Mouse (Mus musculus) liver, embryonic 14.5 days (tissue): ENCODE data around the gene Zfp689. TPM values are rescaled to one million over a fixed set of nuclear protein-coding genes. Genes with fewer than 3 reads are reported as not detected.

Experiments used
- ATAC-seq: fragments of 200-750 bp; cut with Nextera tagmentation; 2 replicates; pipeline ENCODE4 v1.8.0; 2017; ENCODE audit warnings: moderate number of reproducible peaks, mild to moderate bottlenecking, moderate library complexity; ENCODE audit not compliant: insufficient read depth
- DNase-seq, 3 experiments: peaks; one replicate each; pipeline ENCODE4 v3.0.0-alpha.2; 2012 to 2013; ENCODE audit warnings: low read depth in 3 of 3, low spot score in 3 of 3
- H3K27ac ChIP-seq: fragments of 300-500 bp; sonication (generic); 2 replicates; pipeline ENCODE4 v1.5.1; 2014; ENCODE audit warnings: moderate library complexity, mild to moderate bottlenecking, control low read depth, inconsistent platforms
- H3K27me3 ChIP-seq: fragments of 300-500 bp; sonication (generic); 2 replicates; pipeline ENCODE4 v1.6.1; 2014; ENCODE audit warnings: mild to moderate bottlenecking, low read length, moderate library complexity; ENCODE audit not compliant: control insufficient read depth, insufficient read depth
- H3K36me3 ChIP-seq: fragments of 300-500 bp; sonication (generic); replicated peaks from 2 replicates; pipeline ENCODE4 v1.6.1; 2014; ENCODE audit warnings: low read depth; ENCODE audit not compliant: control insufficient read depth, insufficient read depth
- H3K4me1 ChIP-seq, 2 experiments: fragments of 200-500 bp in 1 of 2; fragments of 300-500 bp in 1 of 2; sonication (generic) in 1 of 2; replicated peaks; 2 replicates each; pipeline ENCODE4 v1.6.1; 2012 to 2014; ENCODE audit warnings: antibody characterized with exemption in 1 of 2, inconsistent platforms in 1 of 2, low read length in 1 of 2; ENCODE audit not compliant: control insufficient read depth in 2 of 2, insufficient read depth in 2 of 2
- H3K4me2 ChIP-seq: fragments of 300-500 bp; sonication (generic); 2 replicates; pipeline ENCODE4 v1.6.1; 2014; ENCODE audit warnings: low read depth, mild to moderate bottlenecking, control low read depth, moderate library complexity
- H3K4me3 ChIP-seq, 2 experiments: fragments of 200-500 bp in 1 of 2; fragments of 300-500 bp in 1 of 2; sonication (generic) in 1 of 2; 2 replicates each; pipeline ENCODE4 v1.5.1; 2012 to 2014; ENCODE audit warnings: low read depth in 2 of 2, low read length in 2 of 2, mild to moderate bottlenecking in 2 of 2, control low read depth in 1 of 2, inconsistent platforms in 1 of 2, moderate library complexity in 1 of 2; ENCODE audit not compliant: insufficient read depth in 1 of 2
- H3K9ac ChIP-seq: fragments of 300-500 bp; sonication (generic); replicated peaks from 2 replicates; pipeline ENCODE4 v1.6.1; 2014; ENCODE audit warnings: mild to moderate bottlenecking, control low read depth, moderate library complexity
- H3K9me3 ChIP-seq: fragments of 300-500 bp; sonication (generic); 2 replicates; pipeline ENCODE4 v1.6.1; 2016; ENCODE audit warnings: low read length, mixed read lengths; ENCODE audit not compliant: control insufficient read depth
- CTCF ChIP-seq: IDR thresholded peaks from 2 replicates; pipeline ENCODE4 v1.5.1; 2016; ENCODE audit warnings: antibody characterized with exemption, low read depth, control low read depth
- EP300 ChIP-seq: IDR thresholded peaks from 2 replicates; pipeline ENCODE4 v1.6.1; 2016; ENCODE audit warnings: antibody characterized with exemption, low read depth
- WGBS: fragments of 180-500 bp; shearing (Covaris S2); extraction: QIAGEN DNeasy Blood & Tissue Kit; methylation state at CpG from one replicate; pipeline ENCODE4 v1.1.7; 2014; ENCODE audit not compliant: insufficient replicate concordance; 5-methylcytosine and 5-hydroxymethylcytosine counted together
- polyA plus RNA-seq, 2 experiments: library from polyadenylated mRNA; depleted of rRNA in 1 of 2; stranded (reverse) in 1 of 2; unstranded in 1 of 2; fragments of >200 nt; fragmentation: Nextera tagmentation in 1 of 2; extraction: Ambion mirVana in 1 of 2; gene quantifications; 2 replicates each; pipeline versions ENCODE4 v1.2.1 to v1.2.3; 2012 to 2014

The Zfp689 gene
- polyA plus RNA-seq, 2 experiments = 1.3 to 1.8 TPM

DNA sequence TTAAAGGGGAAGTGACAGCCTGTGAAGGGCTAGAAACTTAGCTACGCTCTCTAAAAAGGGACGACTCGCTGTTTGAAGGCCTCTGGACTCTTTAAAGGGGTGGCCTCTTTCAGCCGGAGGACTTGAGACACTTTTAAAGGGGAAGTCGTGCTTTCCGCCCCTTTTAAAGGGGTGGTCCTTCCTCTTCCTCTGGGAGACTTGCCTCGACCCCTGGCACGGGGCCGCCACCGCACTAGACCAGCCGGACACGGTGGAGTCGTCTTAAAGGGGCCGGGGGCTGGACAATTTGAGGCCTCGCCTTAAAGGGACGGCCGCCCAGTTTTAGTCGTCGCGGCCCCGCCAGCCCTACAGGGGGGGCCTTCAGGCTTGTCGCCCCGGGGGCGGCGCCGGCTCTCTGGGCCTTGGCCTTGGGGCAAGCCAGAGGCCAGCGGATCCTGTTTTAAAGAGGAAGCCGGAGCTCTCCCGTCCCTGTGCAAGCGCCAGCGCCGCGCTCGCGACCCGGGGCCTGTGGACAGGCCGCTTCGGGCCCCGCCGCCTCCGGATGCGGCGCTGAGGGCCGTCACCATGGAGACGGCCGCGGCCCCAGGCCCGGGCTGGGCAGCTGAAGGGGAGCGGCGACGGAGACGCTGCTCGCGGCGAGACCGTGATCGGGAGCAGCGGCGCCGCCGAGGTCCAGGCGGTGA, 29.8 kb upstream of the Zfp689 start, which contains the start of gene Fbrs:
Gene Fbrs (plus strand): TSS at position 565 of the 683 bp plus-strand sequence.
- DNase-seq = peak; percentile 82 to 93 (median 87)
- peak; percentile 42 for ATAC-seq
- WGBS = under 1% methylated on average over 62 of the region's 62 CpGs
- peaks cover 46% of the 10 kb centered on the region for H3K36me3 ChIP-seq
- H3K9me3 ChIP-seq = no peaks in the 10 kb centered on the region
- H3K27me3 ChIP-seq = no peaks in the 10 kb centered on the region
- no peak for TF ChIP-seq EP300
- 0 out of 2 replicates have a peak, but pooled peaks have one; percentile 12 for TF ChIP-seq CTCF
- H3K4me3 ChIP-seq = peak within 1 kb of the TSS; percentile 97 to 100
- H3K4me1 ChIP-seq = peaks cover 23 to 25% of the 10 kb centered on the region in 2 experiments
- peak within 1 kb of the TSS; percentile 94 for H3K27ac ChIP-seq
- H3K4me2 ChIP-seq = peak within 1 kb of the TSS; percentile 91
- H3K9ac ChIP-seq = peak within 1 kb of the TSS; percentile 99

DNA sequence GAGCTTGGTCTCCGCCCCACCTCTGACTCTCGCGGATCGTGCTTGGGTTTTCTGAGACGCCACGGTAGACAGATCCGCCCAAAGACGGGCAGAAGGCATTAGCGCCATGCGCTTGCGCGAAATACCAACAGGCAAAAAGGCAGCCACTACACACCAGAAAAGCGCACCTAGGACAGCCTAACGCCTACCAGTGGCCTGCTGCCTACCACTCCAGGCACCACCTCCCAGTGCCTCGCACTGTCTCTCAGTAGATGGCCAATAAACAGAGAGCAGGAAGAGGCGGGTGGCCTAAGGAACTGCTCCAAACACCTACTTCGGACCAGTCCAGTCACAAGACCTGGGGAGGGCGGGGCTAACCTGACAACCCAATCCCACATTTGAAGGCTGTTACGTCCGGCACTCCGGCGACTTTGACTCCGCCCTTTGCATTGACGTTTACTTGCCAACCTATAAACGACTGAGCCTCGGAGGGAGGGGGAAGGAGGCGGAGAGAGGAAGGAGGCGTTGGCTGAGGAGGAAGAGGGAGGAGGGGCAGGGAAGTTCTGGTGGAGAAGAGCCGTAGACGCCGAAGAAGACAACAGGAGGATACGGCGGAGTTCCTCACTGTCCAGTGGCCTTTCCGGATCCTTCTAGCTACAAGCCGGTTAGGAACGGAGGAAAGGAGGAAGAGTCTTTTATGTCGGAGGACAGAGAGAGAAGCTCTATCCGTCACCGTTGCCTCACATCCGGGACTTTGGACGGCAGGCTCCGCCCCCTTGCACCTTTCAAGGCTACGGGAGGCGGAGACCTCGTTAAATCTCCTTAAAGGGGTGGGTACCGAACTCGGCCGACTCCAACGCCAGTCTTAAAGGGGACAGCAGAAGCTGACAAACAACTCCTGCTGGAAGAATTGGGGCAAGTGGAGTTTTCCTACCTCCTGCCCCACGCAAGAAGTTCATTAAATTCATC, 29.0 kb upstream of the Zfp689 start:
- Histone ChIP-seq H3K4me2 (peak overlapping the region; percentile 97), H3K27ac (peak overlapping the region; percentile 94), H3K9ac (peak overlapping the region; percentile 99), H3K9me3 (no peaks in the 10 kb centered on the region), H3K36me3 (peaks cover 48% of the 10 kb centered on the region), H3K4me1 (peaks cover 23 to 25% of the 10 kb centered on the region in 2 experiments), H3K27me3 (no peaks in the 10 kb centered on the region), H3K4me3 (peak overlapping the region; percentile 97 to 100)
- TF ChIP-seq EP300 = peak; percentile 25; the same call in 1 of the 2 replicates
- TF ChIP-seq CTCF = peak; percentile 44
- peak; percentile 100 for DNase-seq
- under 1% methylated on average over 50 of the region's 50 CpGs for WGBS
- peak; percentile 90 for ATAC-seq

DNA sequence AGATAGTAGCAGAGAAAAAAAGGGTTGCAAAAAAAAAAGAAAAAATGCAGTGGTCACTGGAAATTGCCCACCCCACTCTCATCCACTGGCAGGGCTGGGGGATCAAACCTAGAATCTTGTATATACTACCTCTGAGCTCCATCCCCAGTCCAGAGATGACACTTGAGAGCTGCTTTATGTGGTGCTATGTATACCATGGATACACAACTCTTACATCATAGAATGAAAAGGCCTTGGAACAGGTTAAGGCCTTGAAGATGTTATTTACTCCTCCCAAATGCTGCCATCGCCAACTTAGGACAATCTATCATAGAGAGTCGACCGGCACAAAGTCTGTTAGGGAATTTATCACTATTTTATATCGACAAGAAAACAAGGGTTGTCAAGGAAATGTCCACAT, 27.9 kb upstream of the Zfp689 start:
- Histone ChIP-seq H3K9ac (peak overlapping the region; percentile 76), H3K36me3 (peaks cover 40% of the 10 kb centered on the region), H3K27me3 (no peaks in the 10 kb centered on the region), H3K4me1 (peaks cover 30 to 33% of the 10 kb centered on the region in 2 experiments), H3K4me2 (peak overlapping the region; percentile 97), H3K4me3 (peak overlapping the region; percentile 43 to 100), H3K27ac (peak overlapping the region; percentile 94), H3K9me3 (no peaks in the 10 kb centered on the region)
- TF ChIP-seq CTCF (no peak), EP300 (no peak)
- WGBS = 72% methylated on average over 4 of the region's 4 CpGs
- ATAC-seq = no peak
- DNase-seq = no peak

DNA sequence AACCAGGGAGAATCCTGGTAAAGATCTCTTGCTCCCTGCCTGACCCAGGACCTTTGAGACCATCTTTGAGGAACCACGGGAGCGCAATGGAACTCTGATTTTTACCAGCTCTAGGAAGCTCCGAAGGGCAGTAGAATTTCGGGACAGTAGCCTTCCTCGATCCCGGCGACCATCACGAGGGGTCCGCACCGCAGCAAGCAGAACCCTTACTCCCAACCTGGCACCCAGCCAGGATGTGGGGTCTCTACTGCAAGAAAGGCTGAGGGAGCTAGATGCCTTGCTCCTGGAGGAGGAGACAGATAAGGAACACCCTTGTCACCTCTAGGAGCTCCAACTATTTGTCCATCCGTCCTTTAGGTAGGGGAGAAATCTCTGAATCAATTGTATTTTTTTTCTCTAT, 27.4 kb upstream of the Zfp689 start:
- H3K4me3 ChIP-seq = peak overlapping the region in 1 of 2 experiments; percentile 100; a peak in 1 of 4 replicates
- no peaks in the 10 kb centered on the region for H3K27me3 ChIP-seq
- DNase-seq (no peak), ATAC-seq (no peak)
- H3K4me1 ChIP-seq = peaks cover 30 to 33% of the 10 kb centered on the region in 2 experiments
- no peak overlapping the region for H3K27ac ChIP-seq
- WGBS = 92% methylated on average over 11 of the region's 11 CpGs
- no peaks in the 10 kb centered on the region for H3K9me3 ChIP-seq
- no peak overlapping the region for H3K9ac ChIP-seq
- TF ChIP-seq EP300 = no peak
- TF ChIP-seq CTCF = no peak
- H3K4me2 ChIP-seq = peak overlapping the region; percentile 97
- peaks cover 40% of the 10 kb centered on the region for H3K36me3 ChIP-seq
